Mouse (Mus musculus) neural tube, embryonic 15.5 days (tissue): ENCODE measurements around the gene St3gal2. TPM values are rescaled to one million over a fixed set of nuclear protein-coding genes. Genes with fewer than 3 reads are reported as not detected.
"Not testable (repeated sequence)": the region's sequence is repeated elsewhere in the genome, so short reads cannot be mapped to it uniquely, and the experiment has no call there.

Experiments
- ATAC-seq: fragments of 200-750 bp; cut with Nextera tagmentation; 2 replicates; pipeline ENCODE4 v1.8.0; 2017; ENCODE audit warnings: mild to moderate bottlenecking, moderate TSS enrichment, moderate library complexity; ENCODE audit not compliant: low FRiP score
- H3K27ac ChIP-seq: fragments of 300-500 bp; sonication (generic); replicated peaks from 2 replicates; pipeline ENCODE4 v1.5.1; 2015; ENCODE audit warnings: mild to moderate bottlenecking, inconsistent platforms
- H3K27me3 ChIP-seq: fragments of 300-500 bp; sonication (generic); replicated peaks from 2 replicates; pipeline ENCODE4 v1.6.1; 2015; ENCODE audit warnings: inconsistent platforms
- H3K36me3 ChIP-seq: fragments of 300-500 bp; sonication (generic); 2 replicates; pipeline ENCODE4 v1.6.1; 2015; ENCODE audit warnings: inconsistent platforms
- H3K4me1 ChIP-seq: fragments of 300-500 bp; sonication (generic); 2 replicates; pipeline ENCODE4 v1.6.1; 2015; ENCODE audit warnings: inconsistent platforms
- H3K4me2 ChIP-seq: fragments of 300-500 bp; sonication (generic); 2 replicates; pipeline ENCODE4 v1.6.1; 2015; ENCODE audit warnings: inconsistent platforms, mild to moderate bottlenecking, moderate library complexity
- H3K4me3 ChIP-seq: fragments of 300-500 bp; sonication (generic); replicated peaks from 2 replicates; pipeline ENCODE4 v1.5.1; 2015; ENCODE audit warnings: mild to moderate bottlenecking, inconsistent platforms
- H3K9ac ChIP-seq: fragments of 300-500 bp; sonication (generic); replicated peaks from 2 replicates; pipeline ENCODE4 v1.6.1; 2015; ENCODE audit warnings: mild to moderate bottlenecking, inconsistent platforms
- H3K9me3 ChIP-seq: fragments of 300-500 bp; sonication (generic); replicated peaks from 2 replicates; pipeline ENCODE4 v1.6.1; 2016; ENCODE audit warnings: inconsistent platforms
- WGBS: fragments of 180-500 bp; shearing (Covaris S2); methylation state at CpG from one replicate; pipeline ENCODE4 v1.1.7; 2015; ENCODE audit warnings: mixed read lengths; 5-methylcytosine and 5-hydroxymethylcytosine counted together
- polyA plus RNA-seq: library from polyadenylated mRNA; unstranded; fragments of >200 nt; fragmentation: Nextera tagmentation; extraction: Ambion mirVana; gene quantifications from 2 replicates; pipeline ENCODE4 v1.2.1, GENCODE M21; 2015

Gene St3gal2
- polyA plus RNA-seq, 1 experiment from 2014 or later = 24.4 TPM

DNA sequence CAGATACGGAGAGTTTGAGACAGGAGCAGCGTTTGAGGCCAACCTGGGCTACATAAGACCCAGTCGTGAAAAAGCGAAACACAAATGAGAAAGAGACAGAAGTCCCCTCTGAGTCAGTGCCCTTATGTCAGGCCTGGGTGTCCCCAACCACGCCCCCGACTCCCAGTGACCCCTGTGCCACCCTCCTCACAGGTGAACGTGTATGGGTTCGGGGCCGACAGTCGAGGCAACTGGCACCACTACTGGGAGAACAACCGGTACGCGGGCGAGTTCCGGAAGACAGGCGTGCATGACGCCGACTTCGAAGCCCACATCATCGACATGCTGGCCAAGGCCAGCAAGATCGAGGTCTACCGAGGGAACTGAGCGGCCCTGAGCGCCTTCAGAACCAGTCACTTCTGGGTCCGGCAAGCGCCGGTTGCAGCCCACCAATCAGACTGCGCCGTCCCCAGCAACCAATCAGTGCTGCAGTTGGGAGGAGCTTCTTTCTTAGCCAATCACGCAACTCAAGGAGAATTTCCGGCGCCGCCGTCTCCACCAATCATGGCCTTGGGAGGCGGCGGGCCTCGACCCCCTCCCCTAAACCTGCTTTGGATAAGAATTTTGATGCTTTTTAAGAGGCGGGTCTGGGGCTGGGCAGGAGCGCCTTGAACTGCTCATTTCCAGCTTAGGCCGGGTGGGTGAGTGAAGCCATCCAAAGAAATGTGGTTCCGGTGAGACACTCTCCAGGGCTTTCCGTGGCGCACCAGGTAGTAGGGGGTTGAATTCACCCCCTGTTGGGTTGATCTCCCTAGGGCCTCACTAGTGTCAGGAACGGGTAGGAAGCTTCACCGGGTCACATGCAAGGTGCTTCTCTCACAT, 50.4 kb downstream of the St3gal2 start:
- ATAC-seq = peak; percentile 98
- Histone ChIP-seq H3K36me3 (peaks cover 40% of the 10 kb centered on the region), H3K27ac (peak overlapping the region; percentile 75), H3K9ac (peak overlapping the region; percentile 54), H3K9me3 (no peaks in the 10 kb centered on the region), H3K4me2 (peak overlapping the region; percentile 94), H3K27me3 (no peaks in the 10 kb centered on the region), H3K4me1 (peaks cover 15% of the 10 kb centered on the region), H3K4me3 (peak overlapping the region; percentile 53)
- WGBS = 5% methylated on average over 45 of the region's 45 CpGs

DNA sequence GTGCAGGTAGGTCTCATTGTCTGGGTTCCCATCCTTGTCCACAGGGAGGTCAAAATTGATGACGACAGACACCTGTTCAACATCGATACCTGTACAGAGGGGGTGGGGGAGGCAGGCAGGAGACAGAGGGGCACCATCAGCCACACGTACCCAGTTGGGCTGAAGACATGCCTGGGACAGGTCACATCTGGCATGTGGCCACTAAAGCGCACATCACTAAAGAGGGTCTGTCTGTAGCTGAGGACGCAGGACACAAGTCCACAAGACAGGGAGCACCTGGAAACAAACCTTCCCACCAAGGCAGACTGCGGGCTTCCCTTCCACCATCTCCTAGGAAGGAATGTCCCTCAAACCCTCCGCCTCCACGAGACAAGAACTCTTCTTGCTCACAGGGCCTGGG, 56.8 kb downstream of the St3gal2 start:
- H3K4me3 ChIP-seq, H3K27ac ChIP-seq, H3K4me2 ChIP-seq, H3K4me1 ChIP-seq, H3K9me3 ChIP-seq, ATAC-seq, H3K27me3 ChIP-seq, H3K9ac ChIP-seq: not testable (repeated sequence)
- 99% methylated on average over 8 of the region's 8 CpGs for WGBS
- peaks cover 59% of the 10 kb centered on the region for H3K36me3 ChIP-seq

DNA sequence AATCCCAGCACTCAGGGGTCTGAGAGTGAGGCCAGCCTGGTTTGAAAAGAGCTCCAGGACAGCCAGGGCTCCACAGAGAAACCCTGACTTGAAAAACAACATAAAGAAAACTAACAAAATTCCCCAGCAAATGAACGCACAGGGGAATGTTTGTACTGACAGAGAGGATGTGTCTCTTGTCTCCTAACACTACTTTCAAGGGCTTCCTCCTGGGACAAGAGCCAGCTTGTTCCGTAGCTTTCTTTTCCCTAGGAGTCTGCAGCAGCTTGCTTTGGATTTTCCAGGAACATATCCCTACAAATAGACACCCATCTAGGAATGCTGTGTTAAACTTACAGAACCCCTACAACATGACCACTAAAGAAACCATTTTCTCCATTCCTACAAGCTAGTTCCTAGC, 58.3 kb downstream of the St3gal2 start:
- not testable (repeated sequence) for H3K4me3 ChIP-seq, H3K9ac ChIP-seq, H3K4me1 ChIP-seq, H3K27me3 ChIP-seq, H3K4me2 ChIP-seq, H3K27ac ChIP-seq, H3K9me3 ChIP-seq, ATAC-seq
- H3K36me3 ChIP-seq = peaks cover 65% of the 10 kb centered on the region
- WGBS = 91% methylated on average over 2 of the region's 2 CpGs

DNA sequence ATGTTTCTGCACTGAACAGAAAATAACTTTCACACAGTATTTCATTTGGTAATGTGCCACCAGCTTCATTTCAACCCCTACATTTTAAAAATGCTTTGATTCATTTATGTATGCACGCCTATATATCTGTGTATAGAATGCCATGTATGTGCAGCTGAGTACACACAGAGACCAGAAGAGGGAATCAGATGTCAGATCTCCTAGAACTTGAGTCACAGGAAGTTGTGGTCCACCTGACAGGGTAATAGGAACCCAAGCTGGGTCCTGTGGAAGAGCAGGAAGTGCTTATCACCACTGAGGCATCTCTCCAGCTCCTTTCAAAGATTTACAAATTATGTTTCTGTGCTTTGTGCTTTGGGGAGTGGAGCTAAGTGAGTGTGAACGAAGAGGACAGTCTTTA, 61.6 kb downstream of the St3gal2 start:
- 89% methylated on average over 2 of the region's 2 CpGs for WGBS

DNA sequence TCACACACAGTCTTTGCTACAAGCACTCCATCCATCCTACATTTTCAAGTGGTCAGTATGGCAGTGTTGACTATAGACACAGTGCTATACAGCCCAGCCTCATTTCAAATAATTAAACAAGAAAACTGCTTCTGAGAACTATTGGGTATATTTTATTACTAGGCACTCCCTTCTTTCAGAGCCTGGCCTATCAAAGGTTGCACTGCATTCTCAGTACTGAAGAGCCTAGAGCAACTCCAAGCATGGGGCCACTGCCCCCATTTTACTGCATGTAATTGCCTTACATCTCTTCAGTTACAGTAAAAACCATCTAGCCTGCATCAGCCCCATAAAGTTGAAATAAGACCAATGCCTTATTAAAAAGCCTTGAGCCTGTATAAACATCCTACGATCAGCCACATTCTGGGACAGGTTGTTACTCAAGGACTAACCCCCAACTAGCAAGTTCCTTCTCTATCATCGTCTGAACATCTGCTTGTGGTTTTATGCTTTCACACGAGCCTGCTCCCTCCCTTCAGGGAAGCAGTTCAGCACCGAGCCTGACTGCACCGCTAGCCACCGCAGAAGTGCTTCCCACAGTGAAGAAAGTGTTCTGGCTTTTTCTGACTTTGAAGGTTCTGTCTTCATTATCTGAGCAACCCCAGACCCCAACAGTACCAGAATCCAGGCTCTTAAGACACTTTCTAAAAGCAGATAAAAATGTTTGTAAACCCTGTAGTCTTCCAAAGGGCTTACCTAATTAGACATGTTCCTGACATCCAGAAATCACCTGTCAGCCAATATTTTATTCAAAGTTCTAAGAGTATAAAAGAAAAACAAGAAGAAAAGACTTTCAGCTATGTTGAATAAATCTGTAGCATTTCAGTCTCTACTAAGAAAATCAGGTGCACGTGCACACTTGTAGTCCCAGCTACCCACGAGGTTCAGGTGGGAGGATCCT, 68.4 kb downstream of the St3gal2 start:
- Histone ChIP-seq H3K27me3 (no peaks in the 10 kb centered on the region), H3K4me3 (no peak overlapping the region), H3K4me1 (no peaks in the 10 kb centered on the region), H3K27ac (no peak overlapping the region), H3K36me3 (peaks cover 88% of the 10 kb centered on the region), H3K4me2 (no peak overlapping the region), H3K9ac (no peak overlapping the region), H3K9me3 (no peaks in the 10 kb centered on the region)
- WGBS = 85% methylated on average over 8 of the region's 8 CpGs
- no peak for ATAC-seq

More for the DNA sequence above, 61.6 kb downstream of the St3gal2 start:
- Histone ChIP-seq H3K9me3 (no peaks in the 10 kb centered on the region), H3K36me3 (peaks cover 72% of the 10 kb centered on the region), H3K4me3 (no peak overlapping the region), H3K4me2 (no peak overlapping the region), H3K4me1 (no peaks in the 10 kb centered on the region), H3K9ac (no peak overlapping the region), H3K27me3 (no peaks in the 10 kb centered on the region), H3K27ac (no peak overlapping the region)
- no peak for ATAC-seq

DNA sequence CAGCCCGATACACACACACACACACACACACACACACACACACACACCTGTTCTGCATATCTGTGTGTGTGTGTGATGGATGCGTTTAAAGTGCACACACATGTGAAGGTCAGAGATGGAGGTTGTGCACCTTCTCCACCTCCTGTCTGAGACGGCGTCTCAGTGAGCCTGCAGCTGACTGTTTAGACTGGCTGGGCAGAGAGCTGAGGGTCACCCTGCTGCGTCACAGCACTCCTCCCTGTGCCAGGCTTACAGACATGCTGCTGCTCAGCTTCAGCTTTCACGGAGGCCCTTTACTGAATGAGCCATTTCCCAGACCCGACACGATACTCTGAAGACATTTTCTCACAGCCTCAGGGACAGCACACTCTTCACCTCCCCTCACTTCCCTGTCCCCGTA, 70.3 kb downstream of the St3gal2 start:
- ATAC-seq = no peak
- no peaks in the 10 kb centered on the region for H3K27me3 ChIP-seq
- no peak overlapping the region for H3K9ac ChIP-seq
- H3K4me2 ChIP-seq = no peak overlapping the region
- H3K27ac ChIP-seq = no peak overlapping the region
- 94% methylated on average over 9 of the region's 9 CpGs for WGBS
- peaks cover 78% of the 10 kb centered on the region for H3K36me3 ChIP-seq
- no peaks in the 10 kb centered on the region for H3K4me1 ChIP-seq
- no peak overlapping the region for H3K4me3 ChIP-seq
- no peaks in the 10 kb centered on the region for H3K9me3 ChIP-seq

DNA sequence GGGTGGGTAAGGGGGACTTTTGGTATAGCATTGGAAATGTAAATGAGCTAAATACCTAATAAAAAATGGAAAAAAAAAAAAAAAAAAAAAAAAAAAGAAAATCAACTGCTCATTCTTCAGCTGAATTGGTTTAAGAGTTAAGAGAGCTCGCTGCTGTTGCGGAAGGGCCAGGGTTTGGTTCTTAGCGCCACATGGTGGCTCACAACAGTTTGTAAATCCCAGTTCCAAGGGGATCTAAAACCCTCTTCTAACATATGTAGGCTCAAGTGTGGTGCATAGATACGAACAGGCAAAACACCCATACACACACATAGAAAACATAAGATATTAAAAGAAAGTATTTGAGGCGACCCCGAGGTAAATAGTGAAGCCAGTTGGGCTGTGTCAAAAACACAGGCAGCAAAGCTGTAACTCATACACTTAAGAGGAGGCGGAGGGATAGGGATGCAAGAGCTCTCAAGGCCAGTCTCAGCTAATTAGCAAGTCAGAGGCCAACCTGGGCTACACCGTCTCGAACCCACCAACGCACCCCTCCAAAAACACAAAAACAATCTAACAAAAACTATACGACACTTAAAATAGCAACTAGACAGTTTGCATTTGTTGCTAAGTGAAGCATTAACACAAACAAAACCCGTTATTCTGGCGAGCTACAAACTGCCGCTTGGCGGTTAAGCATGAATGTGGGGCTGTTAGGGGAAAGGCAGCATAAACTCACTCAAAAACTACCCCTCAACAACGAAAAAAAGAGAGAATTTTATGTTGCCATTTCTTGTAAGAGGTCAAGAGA, 77.1 kb downstream of the St3gal2 start:
- Histone ChIP-seq H3K36me3 (peaks cover 21% of the 10 kb centered on the region), H3K4me3 (peak overlapping the region; percentile 99), H3K27me3 (no peaks in the 10 kb centered on the region), H3K9me3 (no peaks in the 10 kb centered on the region), H3K4me1 (peaks cover 15% of the 10 kb centered on the region), H3K27ac (peak overlapping the region; percentile 85), H3K4me2 (peak overlapping the region; percentile 81), H3K9ac (peak overlapping the region; percentile 88)
- 36% methylated on average over 16 of the region's 16 CpGs for WGBS
- ATAC-seq = no peak

DNA sequence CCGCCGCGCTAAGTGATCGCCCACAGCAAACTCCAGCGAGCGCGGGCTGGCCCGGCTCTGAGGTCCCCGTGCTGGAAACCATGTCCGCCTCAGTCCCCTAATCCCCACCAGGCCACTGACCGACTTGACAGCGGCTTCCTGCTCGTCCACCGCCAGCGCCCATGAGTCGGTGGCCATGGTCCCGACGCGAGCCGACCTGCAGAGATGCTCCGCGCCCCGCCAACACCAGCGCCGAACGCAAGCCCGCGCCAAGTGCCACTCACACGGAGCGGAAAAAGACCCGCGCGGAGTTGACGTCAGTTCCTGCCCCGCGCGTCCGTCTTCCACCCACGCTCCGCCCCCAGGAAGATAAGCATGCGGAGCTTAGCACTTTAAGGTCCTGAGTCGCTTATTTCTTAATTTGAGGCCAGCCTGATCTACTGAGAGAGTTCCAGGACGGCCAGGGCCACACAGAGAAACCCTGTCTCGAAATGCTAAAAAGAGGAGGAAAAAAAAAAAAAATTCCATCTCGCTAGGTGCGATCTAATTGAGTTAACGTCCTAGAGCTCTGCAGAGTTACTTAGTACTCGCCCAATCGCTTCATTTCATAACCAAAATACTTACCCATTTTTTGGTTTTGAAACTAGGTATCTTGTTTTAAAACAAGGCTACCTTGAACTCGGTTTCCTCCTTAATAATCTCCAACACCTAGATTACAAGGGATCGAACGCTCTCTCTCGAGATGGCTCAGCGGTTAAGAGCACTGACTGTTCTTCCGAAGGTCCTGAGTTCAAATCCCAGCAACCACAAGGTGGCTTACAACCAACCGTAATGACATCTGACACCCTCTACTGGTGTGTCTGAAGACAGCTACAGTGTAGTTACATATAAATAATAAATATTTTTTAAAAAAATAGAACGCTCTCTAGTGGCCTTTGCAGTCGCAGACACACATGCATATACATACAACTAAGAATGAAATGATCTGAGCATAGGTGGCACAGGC, 78.1 kb downstream of the St3gal2 start, which contains the start of gene Ddx19a:
TSS of gene Ddx19a (minus strand) at position 254 of the 985 bp plus-strand sequence.
- Histone ChIP-seq H3K27me3 (no peaks in the 10 kb centered on the region), H3K4me1 (peaks cover 15% of the 10 kb centered on the region), H3K4me3 (peak within 1 kb of the TSS; percentile 99), H3K9ac (peak within 1 kb of the TSS; percentile 88), H3K9me3 (no peaks in the 10 kb centered on the region), H3K27ac (peak within 1 kb of the TSS; percentile 85), H3K36me3 (peaks cover 13% of the 10 kb centered on the region), H3K4me2 (peak within 1 kb of the TSS; percentile 81)
- ATAC-seq = peak; percentile 98
- 3% methylated on average over 58 of the region's 58 CpGs for WGBS

DNA sequence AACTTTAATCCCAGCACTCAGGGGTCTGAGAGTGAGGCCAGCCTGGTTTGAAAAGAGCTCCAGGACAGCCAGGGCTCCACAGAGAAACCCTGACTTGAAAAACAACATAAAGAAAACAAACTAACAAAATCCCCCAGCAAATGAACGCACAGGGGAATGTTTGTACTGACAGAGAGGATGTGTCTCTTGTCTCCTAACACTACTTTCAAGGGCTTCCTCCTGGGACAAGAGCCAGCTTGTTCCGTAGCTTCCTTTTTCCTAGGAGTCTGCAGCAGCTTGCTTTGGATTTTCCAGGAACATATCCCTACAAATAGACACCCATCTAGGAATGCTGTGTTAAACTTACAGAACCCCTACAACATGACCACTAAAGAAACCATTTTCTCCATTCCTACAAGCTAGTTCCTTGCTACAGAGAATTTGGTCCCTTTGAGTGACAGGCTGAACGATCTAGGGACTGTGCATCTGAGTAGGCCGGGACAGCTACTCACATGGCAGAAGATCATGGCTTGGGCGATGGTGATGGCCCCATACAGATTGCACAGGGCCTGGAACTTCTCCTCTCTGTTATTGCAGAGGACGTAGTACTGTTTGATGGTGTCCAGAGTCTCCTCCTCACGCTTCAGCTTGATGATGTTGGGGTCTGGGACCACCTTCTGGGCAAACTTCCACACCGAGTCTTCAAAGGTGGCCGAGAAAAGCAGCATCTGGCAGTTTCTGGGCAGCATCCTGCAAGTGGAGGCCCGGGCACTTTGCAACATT, 90.7 kb downstream of the St3gal2 start:
- H3K27ac ChIP-seq, H3K9ac ChIP-seq, H3K9me3 ChIP-seq, ATAC-seq, H3K4me2 ChIP-seq, H3K4me1 ChIP-seq, H3K4me3 ChIP-seq, H3K27me3 ChIP-seq: not testable (repeated sequence)
- H3K36me3 ChIP-seq = peaks cover 58% of the 10 kb centered on the region
- 88% methylated on average over 9 of the region's 10 CpGs for whole genome bisulfite sequencing
